Mouse (Mus musculus): Measurements from ENCODE around the gene Fcer1g.
A peak's percentile ranks its signal among the peaks of the same experiment; 100 is the strongest.
"Not testable (repeated sequence)": the region's sequence is repeated elsewhere in the genome, so short reads cannot be mapped to it uniquely, and the experiment has no call there.

Fcer1g gene

GRCm38 (mm10) chr1:171245353-171245752 lies 11.2 kb upstream of the Fcer1g start:
- no peak for DNase-seq (ENCODE audit: low read depth, low spot score)

DNA sequence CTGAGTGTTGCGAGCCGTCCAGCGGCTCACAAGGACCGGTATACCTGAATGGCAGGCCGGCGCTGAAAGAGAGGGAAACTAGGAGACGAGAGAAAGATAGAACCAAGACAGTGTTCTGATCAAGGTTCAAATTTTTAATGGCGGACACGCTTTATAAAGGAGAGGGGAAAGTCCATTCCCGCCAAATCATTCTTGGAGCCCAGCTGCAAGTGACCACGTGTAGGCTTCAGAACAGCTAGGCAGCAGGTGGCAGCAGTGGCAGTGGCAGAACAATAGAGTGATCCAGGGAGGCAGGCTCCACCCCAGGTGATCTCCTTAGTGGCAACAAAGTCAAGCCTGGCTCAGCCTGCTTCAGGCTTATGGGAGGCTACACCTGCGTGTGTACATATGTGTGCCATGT lies 7.8 kb upstream of the Fcer1g start:
- DNase-seq (ENCODE audit: low read depth, low spot score) = not testable (repeated sequence)

- DNase-seq (ENCODE audit: low read depth, low spot score) = no peak
Observed at GRCm38 (mm10) chr1:171240911-171241310, 6.7 kb upstream of the Fcer1g start.

GRCm38 (mm10) chr1:171239992-171240744 lies 6.0 kb upstream of the Fcer1g start:
- no peak for DNase-seq (ENCODE audit: low read depth, low spot score)

GRCm38 (mm10) chr1:171238463-171238862 lies 4.3 kb upstream of the Fcer1g start:
- peak; percentile 56 for DNase-seq (ENCODE audit: low read depth, low spot score)

- DNase-seq (ENCODE audit: low read depth, low spot score) = no peak
Observed at GRCm38 (mm10) chr1:171237438-171237837, 3.3 kb upstream of the Fcer1g start.

- DNase-seq (ENCODE audit: low read depth, low spot score) = no peak
Observed at GRCm38 (mm10) chr1:171235791-171236190, 1.6 kb upstream of the Fcer1g start.

GRCm38 (mm10) chr1:171234538-171234937 lies 373 bp upstream of the Fcer1g start:
- DNase-seq (ENCODE audit: low read depth, low spot score) = no peak

- no peak for DNase-seq (ENCODE audit: low read depth, low spot score)
Observed at GRCm38 (mm10) chr1:171232800-171233730, 1.1 kb downstream of the Fcer1g start.

DNA sequence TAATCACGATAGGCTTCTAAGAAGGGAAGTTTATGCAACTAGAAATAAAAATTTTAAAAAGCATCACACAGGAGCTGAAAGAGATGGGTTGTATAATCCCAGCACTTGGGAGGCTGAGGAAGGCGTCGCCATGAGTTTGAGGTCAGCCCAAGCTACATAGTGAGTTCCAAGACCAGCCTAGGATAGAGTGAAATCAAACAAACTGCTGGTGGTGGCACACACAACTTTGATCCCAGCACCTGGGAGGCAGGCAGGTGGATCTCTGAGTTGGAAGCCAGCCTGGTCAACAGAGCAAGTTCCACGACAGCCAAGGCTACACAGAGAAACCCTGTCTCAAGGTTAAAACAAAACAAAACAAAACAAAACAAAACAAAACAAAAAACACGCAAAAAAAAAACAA lies 1.8 kb downstream of the Fcer1g start:
- no peak for DNase-seq (ENCODE audit: low read depth, low spot score)

GRCm38 (mm10) chr1:171231844-171232243 lies 2.3 kb downstream of the Fcer1g start:
- no peak for DNase-seq (ENCODE audit: low read depth, low spot score)

DNA sequence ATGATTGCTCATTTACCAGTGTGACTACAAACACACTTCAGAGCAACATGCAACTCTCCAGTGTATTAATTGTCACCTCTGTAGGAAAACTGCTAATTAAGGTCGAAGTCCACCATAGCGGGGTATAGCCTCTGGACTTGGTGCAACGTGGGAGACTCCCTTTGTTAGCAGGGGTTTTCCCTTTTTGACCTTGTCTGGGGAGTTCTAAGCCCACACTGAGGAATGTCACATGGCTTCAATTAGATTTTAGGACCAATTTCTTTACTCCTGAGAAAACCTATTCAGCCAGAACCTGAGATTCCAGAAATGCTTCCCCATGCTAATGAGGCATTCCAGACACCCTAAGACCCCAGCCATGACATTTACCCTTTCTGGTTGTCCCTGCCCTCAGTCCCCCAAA lies 4.0 kb downstream of the Fcer1g start:
- peak; percentile 17 for DNase-seq (ENCODE audit: low read depth, low spot score)

GRCm38 (mm10) chr1:171229750-171230149 lies 4.4 kb downstream of the Fcer1g start:
- no peak for DNase-seq (ENCODE audit: low read depth, low spot score)

GRCm38 (mm10) chr1:171227879-171228278 lies 6.3 kb downstream of the Fcer1g start:
- DNase-seq (ENCODE audit: low read depth, low spot score) = no peak

DNA sequence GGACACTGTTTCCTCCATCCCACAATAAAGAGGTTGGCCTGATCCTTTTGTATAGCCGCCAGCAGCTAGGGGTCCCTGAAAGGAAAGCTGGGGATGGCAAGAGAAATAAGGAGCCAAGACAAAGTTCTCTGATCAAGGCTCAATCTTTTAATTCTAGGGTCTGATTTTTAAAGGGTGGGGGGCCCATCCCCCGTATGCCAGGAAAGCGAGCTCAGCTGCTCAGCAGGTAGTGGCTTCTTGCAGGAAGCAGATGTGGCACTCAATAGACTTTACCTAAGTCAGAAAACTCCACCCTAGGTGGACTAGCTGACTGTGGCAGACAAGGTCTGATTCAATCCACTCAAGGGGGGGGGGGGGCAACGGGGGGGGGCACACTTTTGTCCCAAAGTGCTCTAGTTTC lies 7.4 kb downstream of the Fcer1g start:
- DNase-seq (ENCODE audit: low read depth, low spot score) = no peak

DNA sequence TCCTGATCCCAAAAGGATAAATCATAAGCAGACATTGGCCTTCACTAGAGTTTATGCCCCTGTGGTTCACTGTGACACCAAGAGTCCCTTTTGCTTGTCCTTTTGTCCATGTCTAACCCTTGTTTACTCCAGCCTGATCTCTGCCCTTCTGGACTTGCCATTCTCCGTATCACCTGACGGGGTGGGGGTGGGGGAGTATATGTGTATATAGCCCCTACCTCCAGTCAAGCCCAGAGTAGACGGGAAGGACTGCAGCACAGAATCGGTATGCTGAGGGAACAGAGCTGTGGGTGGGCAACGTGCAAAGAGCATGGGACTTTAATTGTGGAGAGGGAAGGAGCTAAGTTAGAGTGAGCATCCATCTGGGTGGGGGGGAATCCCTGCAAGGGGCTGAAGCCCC lies 9.3 kb downstream of the Fcer1g start, which contains the start of gene Apoa2:
Apoa2 (plus strand) TSS at position 198 of the 400 bp plus-strand sequence.
- no peak for DNase-seq (ENCODE audit: low read depth, low spot score)

DNA sequence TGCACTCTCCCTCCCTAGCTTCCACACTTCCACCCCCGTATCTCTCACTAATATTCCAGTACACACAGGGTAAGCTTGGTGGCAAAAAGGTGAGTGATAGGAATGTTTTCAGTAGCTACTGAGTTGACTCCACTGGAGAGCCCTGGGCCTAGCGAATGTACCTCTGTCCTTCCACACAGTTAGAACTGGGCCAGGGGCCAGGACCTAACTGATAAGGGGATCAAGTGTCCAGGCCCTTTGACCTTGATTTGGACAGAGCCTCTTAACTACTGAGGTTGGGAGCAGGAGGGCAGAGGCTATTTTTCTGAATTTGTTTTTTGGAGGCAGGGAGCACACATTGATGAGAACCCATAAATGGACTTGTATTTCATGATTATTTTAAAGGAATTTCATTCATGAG lies 10.4 kb downstream of the Fcer1g start:
- DNase-seq (ENCODE audit: low read depth, low spot score) = no peak

GRCm38 (mm10) chr1:171223168-171223567 lies 11.0 kb downstream of the Fcer1g start:
- no peak for DNase-seq (ENCODE audit: low read depth, low spot score)

DNA sequence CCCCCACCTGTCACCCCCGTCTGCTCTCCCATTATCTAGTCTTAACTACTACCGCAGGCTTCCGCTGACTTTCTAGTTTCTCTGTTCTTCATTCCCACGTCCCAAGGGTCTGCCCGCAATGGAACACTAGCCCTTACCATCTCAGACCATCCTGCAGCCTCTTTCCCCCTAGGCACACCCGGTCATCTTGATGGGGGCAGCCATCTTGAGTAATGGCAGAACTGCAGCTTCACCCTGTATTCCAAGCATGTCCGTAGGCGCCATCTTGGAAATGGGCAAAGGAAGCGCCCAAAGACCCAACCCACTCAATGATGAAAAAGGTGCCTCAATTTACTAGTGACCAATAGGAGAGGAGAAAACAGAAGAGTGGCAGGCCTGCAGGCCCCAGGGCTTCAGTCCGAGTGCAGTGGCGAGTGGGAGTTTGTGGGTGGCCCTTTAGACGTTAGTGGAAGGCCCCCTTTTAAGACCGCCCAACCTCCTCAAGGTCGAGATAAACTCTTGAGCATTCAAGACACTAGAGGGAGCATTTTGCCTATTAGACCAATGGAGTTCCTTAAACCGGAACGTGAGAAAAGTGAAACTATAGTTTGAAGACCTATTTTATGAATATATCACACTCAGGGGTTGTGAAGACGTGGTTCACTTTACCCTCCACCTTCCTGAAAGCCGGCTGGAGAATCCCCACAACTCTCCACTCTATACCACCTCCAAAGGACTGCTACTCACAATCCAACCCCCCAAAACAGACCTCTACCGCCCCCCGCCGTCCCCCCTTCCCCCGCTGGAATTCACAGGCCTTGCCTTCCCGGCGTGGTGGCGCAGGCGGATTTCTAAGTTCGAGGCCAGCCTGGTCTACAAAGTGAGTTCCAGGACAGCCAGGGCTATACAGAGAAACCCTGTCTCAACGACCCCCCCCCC lies 11.7 kb downstream of the Fcer1g start, which contains the start of gene Tomm40l:
Tomm40l (minus strand) TSS at position 277 of the 918 bp plus-strand sequence.
- peak; percentile 96 for DNase-seq (ENCODE audit: low read depth, low spot score)

DNA sequence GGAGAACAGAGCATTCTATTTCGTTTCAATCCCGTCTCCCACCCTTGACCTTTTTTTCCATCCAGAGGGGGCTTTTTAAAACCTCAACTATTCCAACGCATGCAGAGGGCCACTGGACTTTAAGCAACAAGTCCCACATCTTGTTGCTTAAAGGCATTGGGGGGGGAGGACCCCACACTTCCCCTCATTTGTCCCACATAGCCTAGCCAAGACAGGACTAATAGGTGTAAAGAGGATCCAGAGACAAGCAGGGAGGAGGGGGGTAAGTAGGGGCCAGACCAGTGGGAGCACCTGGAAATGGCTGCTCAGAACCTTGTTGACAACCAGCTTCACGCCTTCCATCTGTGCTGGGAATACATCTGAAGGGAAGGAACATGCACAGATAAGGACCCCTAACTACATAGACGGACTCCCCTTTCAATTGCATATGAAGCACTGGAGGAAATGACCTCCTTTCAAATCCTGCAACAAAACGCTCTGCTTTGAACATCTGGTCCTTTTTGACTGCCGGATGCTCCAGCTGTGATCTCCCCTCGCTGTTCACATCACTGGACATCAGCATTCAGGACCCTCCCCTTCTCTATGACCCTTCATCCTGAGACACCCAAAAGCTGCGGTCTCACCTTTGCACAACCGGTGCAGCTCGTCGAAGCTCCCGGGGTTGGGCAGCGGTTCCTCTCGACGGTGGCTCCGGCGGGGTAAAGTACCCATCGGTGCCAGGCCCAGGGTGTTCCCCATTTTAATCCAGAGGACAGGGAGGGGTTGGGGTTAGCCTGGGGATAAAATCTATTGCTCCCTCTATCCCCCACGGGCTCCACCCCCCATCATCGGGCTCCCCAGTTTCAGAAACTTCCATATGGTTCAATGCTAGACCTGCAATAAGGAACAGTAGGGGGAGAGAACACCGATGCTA lies 12.6 kb downstream of the Fcer1g start:
- DNase-seq (ENCODE audit: low read depth, low spot score) = no peak
